Mouse (Mus musculus) olfactory bulb, adult 2 months (tissue): ENCODE results near the gene Dcx. TPM values are rescaled to one million over a fixed set of nuclear protein-coding genes. Genes with fewer than 3 reads are reported as not detected.

Experiments used
- H3K27ac ChIP-seq: fragments of 200-500 bp; 2 replicates; pipeline ENCODE4 v1.5.1; 2012; ENCODE audit warnings: low read depth, low read length; ENCODE audit not compliant: insufficient read depth
- H3K4me1 ChIP-seq: fragments of 200-500 bp; 2 replicates; pipeline ENCODE4 v1.6.1; 2012; ENCODE audit warnings: low read length; ENCODE audit not compliant: control insufficient read depth, insufficient read depth
- H3K4me3 ChIP-seq: fragments of 200-500 bp; 2 replicates; pipeline ENCODE4 v1.5.1; 2012; ENCODE audit warnings: mild to moderate bottlenecking, low read depth, low read length, moderate library complexity; ENCODE audit not compliant: insufficient read depth
- CTCF ChIP-seq: fragments of 200-500 bp; IDR thresholded peaks from 2 replicates; pipeline ENCODE4 v1.5.1; 2012; ENCODE audit warnings: low read depth, mild to moderate bottlenecking, low read length, moderate library complexity; ENCODE audit not compliant: insufficient read depth
- POLR2A ChIP-seq: fragments of 200-500 bp; IDR thresholded peaks from 2 replicates; pipeline ENCODE4 v1.6.1; 2012; ENCODE audit warnings: mild to moderate bottlenecking, low read depth, low read length, moderate library complexity; ENCODE audit not compliant: insufficient read depth
- WGBS: fragments of 180-500 bp; shearing (Covaris S2); methylation state at CpG from one replicate; pipeline ENCODE4 v1.1.7; 2018; 5-methylcytosine and 5-hydroxymethylcytosine counted together
- polyA plus RNA-seq: library from polyadenylated mRNA; stranded (reverse); fragments of >200 nt; gene quantifications from 2 replicates; pipeline ENCODE4 v1.2.4, GENCODE M21; 2012; ENCODE audit warnings: low replicate concordance; ENCODE audit not compliant: missing spikeins, insufficient read depth, insufficient read length

Gene Dcx
- polyA plus RNA-seq, 1 experiment = 74.2 TPM

- Histone ChIP-seq H3K4me1 (peaks cover 2% of the 10 kb centered on the region; the same call in 1 of the 2 replicates), H3K27ac (no peak overlapping the region), H3K4me3 (no peak overlapping the region)
- TF ChIP-seq POLR2A (no peak), CTCF (no peak)
- WGBS = 32% methylated on average over 7 of the region's 7 CpGs
Measured at GRCm38 (mm10) chrX:143897363-143898285, 35.5 kb downstream of the Dcx start.

- peaks cover 2% of the 10 kb centered on the region; the same call in 1 of the 2 replicates for H3K4me1 ChIP-seq
- H3K4me3 ChIP-seq = no peak overlapping the region
- TF ChIP-seq CTCF = no peak
- TF ChIP-seq POLR2A = no peak
- WGBS = 78% methylated on average over 5 of the region's 5 CpGs
- no peak overlapping the region for H3K27ac ChIP-seq
Measured at GRCm38 (mm10) chrX:143896936-143897335, 36.2 kb downstream of the Dcx start.

DNA sequence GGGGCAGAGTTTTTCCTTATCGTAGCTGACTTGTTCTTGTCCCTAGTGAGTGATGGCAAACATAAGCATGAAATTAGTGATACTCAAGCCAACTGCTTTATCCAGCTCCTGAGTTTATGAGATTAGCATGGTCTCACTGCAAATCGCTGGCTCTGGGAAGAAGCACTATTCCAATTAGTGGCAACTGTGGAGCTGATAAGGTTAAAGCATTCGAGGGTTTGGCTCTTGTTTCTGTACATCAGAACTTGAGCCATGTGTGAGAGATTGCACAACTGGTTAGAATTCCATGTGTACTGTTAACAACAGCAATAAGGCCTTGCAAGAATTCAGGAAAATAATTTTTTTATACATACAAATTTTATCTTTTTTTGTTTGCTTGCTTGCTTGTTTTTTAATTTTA lies 39.9 kb downstream of the Dcx start:
- H3K4me1 ChIP-seq = peaks cover 2% of the 10 kb centered on the region; the same call in 1 of the 2 replicates
- 40% methylated on average over 3 of the region's 3 CpGs for WGBS
- no peak overlapping the region for H3K4me3 ChIP-seq
- TF ChIP-seq POLR2A (no peak), CTCF (no peak)
- no peak overlapping the region for H3K27ac ChIP-seq

GRCm38 (mm10) chrX:143885765-143886164 lies 47.3 kb downstream of the Dcx start:
- WGBS = 38% methylated on average over 4 of the region's 4 CpGs
- peaks cover 3% of the 10 kb centered on the region; the same call in 1 of the 2 replicates for H3K4me1 ChIP-seq
- no peak for TF ChIP-seq CTCF

DNA sequence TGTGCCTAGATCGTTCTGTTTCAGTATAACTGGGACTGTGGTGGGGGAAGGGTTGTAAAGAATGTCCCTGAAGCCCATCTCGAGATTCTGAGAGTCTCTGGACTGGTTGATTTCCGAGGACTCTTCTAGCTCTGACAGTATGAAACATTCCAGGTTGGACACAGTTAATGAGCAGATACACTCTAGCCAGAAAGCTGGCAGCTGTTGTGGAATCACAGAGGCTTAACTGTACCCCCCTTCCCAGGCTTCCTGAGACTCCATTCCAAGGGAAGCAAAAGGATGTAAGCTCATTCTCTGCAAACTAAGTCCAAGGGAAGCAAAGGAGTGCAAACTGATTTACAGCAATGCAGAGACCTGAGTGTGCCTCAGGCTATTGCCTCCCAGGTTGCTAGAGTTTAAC lies 48.2 kb downstream of the Dcx start:
- TF ChIP-seq POLR2A (no peak), CTCF (no peak)

More at GRCm38 (mm10) chrX:143885765-143886164, 47.3 kb downstream of the Dcx start:
- no peak overlapping the region for H3K4me3 ChIP-seq
- H3K27ac ChIP-seq = no peak overlapping the region

GRCm38 (mm10) chrX:143884299-143884698 lies 48.8 kb downstream of the Dcx start:
- TF ChIP-seq POLR2A (no peak), CTCF (no peak)
- H3K4me3 ChIP-seq = no peak overlapping the region
- 62% methylated on average over 6 of the region's 6 CpGs for WGBS
- H3K27ac ChIP-seq = no peak overlapping the region
- H3K4me1 ChIP-seq = peaks cover 3% of the 10 kb centered on the region; the same call in 1 of the 2 replicates

More for the DNA sequence above, 48.2 kb downstream of the Dcx start:
- Histone ChIP-seq H3K4me3 (no peak overlapping the region), H3K4me1 (peaks cover 3% of the 10 kb centered on the region; the same call in 1 of the 2 replicates), H3K27ac (no peak overlapping the region)
- WGBS = 26% methylated on average over 3 of the region's 3 CpGs

DNA sequence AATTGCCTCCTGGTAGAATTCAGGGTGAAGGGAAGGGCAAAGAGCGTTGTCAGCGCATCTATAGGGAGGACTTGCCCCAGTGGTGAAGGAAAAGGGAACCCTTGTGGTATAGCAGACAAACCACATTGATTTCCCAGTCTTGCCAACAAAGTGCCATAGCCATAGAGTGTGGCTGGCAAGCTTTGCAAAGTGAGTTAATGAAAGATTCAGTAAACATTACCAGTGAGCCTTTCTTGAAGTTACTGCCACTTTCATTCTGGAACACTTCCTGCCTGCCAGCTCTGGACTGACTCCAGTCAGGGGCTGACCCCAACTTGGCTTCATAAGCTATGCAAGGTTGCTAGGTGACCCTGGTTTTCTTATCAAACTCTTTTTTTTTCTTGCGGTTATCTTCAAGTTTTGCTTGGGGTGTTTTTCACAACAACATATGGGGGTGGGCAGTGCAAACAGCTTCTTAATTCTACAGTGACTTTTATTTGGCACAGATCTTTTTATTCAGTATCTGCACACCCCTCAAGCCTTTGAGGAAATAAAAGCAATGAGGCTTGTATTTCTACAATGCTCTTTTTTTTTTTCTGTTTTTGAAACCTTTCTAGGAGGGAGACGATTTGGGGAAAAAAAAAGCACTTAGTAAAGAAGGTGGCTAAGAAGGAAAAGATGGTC lies 51.2 kb downstream of the Dcx start:
- 39% methylated on average over 4 of the region's 4 CpGs for WGBS
- no peak for TF ChIP-seq POLR2A
- TF ChIP-seq CTCF = no peak

DNA sequence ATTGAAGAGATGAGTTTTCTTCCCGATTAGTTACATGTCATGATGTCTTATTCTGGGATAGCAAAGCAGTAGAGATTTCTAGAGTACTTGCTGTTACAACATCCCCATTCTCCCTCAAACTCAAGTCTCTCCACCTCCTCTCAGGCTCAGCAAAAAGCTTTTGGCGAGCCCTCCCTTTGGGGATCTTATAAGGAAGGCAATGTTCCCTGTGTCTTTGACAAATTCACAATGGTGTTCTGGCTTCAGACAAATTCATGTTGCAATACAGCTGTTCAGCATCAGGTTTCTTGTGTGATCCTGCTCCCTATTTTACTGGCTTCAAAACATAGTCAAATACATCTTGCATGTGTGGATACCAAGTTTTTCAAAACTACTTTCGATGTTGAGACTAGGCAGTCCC lies 53.5 kb downstream of the Dcx start:
- peaks cover 3% of the 10 kb centered on the region; the same call in 1 of the 2 replicates for H3K4me1 ChIP-seq
- H3K4me3 ChIP-seq = no peak overlapping the region
- 87% methylated on average over 3 of the region's 3 CpGs for WGBS
- H3K27ac ChIP-seq = no peak overlapping the region
- no peak for TF ChIP-seq CTCF
- TF ChIP-seq POLR2A = no peak

More for the DNA sequence above, 51.2 kb downstream of the Dcx start:
- 0 out of 2 replicates have a peak overlapping the region, but pooled peaks have one; percentile 20 for H3K27ac ChIP-seq
- H3K4me1 ChIP-seq = peaks cover 3% of the 10 kb centered on the region; the same call in 1 of the 2 replicates
- no peak overlapping the region for H3K4me3 ChIP-seq
